Mouse (Mus musculus): ENCODE data around the gene Hist1h1d. TPM values are rescaled to one million over a fixed set of nuclear protein-coding genes. Genes with fewer than 3 reads are reported as not detected.

Hist1h1d gene
- polyA plus RNA-seq (2012; rRNA removed) = 0.10 and 0.12 TPM in 2 replicates

DNA sequence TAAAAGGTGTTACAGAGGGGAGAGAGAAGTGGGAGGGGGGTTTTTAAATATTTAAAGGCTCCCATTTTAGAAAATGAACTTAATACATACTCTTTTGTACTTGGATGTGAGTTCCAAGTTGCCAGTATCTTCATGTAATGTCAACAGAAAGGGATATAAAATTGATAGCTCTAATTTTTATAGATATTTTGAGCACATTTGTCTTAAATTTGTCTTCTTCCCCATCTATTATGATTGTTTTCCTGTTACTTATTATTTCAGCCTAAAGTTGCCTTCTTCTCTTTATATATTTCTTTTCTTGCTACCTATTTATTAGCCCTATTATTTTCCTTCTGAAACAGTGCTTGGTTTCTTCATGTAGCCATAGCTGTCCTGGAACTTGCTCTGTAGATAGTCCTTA lies at the start of gene Hist1h1d:
Gene Hist1h1d, plus strand, starts transcription at position 301 of the 400 bp plus-strand sequence.
- peaks cover 5% of the 10 kb centered on the region for H3K4me1 ChIP-seq (ENCODE audit: control insufficient read depth, insufficient read depth, low read length)

DNA sequence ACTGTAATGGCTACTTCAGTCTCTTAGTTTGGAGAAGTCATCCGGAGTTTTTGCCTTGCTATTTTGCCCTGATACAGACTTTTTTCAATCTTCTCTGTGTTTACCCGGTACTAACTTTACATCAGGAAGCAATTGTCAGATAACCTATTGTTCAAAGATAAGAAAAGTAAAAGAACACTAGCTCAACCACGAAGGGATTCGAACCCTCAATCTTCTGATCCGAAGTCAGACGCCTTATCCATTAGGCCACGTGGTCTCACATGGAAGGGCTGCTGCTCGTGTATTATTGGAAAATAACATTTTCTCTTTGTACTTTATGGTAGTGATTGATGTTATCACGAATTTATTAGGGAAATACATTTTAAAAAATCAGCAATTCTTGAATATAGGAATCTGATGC lies 49.3 kb upstream of the Hist1h1d start:
- TF ChIP-seq CTCF (IDR thresholded peaks at IDR 0.05; ENCODE audit: insufficient read depth, low read length) = no peak
- TF ChIP-seq POLR2A (IDR thresholded peaks at IDR 0.05; ENCODE audit: borderline replicate concordance, extremely low read depth, low read depth, low read length) = no peak
- WGBS = 8% methylated on average over 9 of the region's 9 CpGs
- H3K4me3 ChIP-seq (replicated peaks; ENCODE audit: extremely low read depth, low read depth, low read length) = no peak overlapping the region
- DNase-seq = no peak
- no peaks in the 10 kb centered on the region for H3K4me1 ChIP-seq (ENCODE audit: control insufficient read depth, insufficient read depth, low read length)

More for the DNA sequence above, at the start of gene Hist1h1d:
- TF ChIP-seq CTCF (IDR thresholded peaks at IDR 0.05; ENCODE audit: insufficient read depth, low read length) (no peak), POLR2A (IDR thresholded peaks at IDR 0.05; ENCODE audit: borderline replicate concordance, extremely low read depth, low read depth, low read length) (no peak)
- no peak for DNase-seq
- H3K4me3 ChIP-seq (replicated peaks; ENCODE audit: extremely low read depth, low read depth, low read length) = peak within 1 kb of the TSS; percentile 16

GRCm38 (mm10) chr13:23505662-23506345 lies 47.3 kb upstream of the Hist1h1d start:
- Histone ChIP-seq H3K4me1 (ENCODE audit: control insufficient read depth, insufficient read depth, low read length) (no peaks in the 10 kb centered on the region), H3K4me3 (replicated peaks; ENCODE audit: extremely low read depth, low read depth, low read length) (no peak overlapping the region)
- 50% methylated on average over 14 of the region's 14 CpGs for WGBS
- DNase-seq = no peak
- TF ChIP-seq CTCF (IDR thresholded peaks at IDR 0.05; ENCODE audit: insufficient read depth, low read length) (no peak), POLR2A (IDR thresholded peaks at IDR 0.05; ENCODE audit: borderline replicate concordance, extremely low read depth, low read depth, low read length) (no peak)

DNA sequence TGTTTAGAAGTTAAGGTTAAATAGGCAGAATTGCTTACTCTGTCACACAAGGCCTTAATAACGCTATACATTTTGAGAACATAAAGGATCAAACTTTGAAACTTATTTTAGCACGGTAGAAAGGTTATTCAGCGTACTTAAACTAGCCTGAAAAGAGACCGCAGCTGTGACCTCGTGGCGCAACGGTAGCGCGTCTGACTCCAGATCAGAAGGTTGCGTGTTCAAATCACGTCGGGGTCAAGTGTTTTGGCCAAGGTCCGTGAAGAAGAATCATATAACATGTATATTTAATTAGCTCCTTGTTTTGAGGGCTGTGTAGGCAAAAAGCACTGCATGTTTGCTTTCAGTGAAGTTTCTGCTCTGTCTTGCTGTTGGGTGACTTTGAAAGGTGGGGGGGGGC lies 46.7 kb upstream of the Hist1h1d start:
- WGBS = 44% methylated on average over 13 of the region's 13 CpGs
- no peak for DNase-seq
- TF ChIP-seq CTCF (IDR thresholded peaks at IDR 0.05; ENCODE audit: insufficient read depth, low read length) = no peak
- no peak for TF ChIP-seq POLR2A (IDR thresholded peaks at IDR 0.05; ENCODE audit: borderline replicate concordance, extremely low read depth, low read depth, low read length)
- Histone ChIP-seq H3K4me1 (ENCODE audit: control insufficient read depth, insufficient read depth, low read length) (no peaks in the 10 kb centered on the region), H3K4me3 (replicated peaks; ENCODE audit: extremely low read depth, low read depth, low read length) (no peak overlapping the region)

DNA sequence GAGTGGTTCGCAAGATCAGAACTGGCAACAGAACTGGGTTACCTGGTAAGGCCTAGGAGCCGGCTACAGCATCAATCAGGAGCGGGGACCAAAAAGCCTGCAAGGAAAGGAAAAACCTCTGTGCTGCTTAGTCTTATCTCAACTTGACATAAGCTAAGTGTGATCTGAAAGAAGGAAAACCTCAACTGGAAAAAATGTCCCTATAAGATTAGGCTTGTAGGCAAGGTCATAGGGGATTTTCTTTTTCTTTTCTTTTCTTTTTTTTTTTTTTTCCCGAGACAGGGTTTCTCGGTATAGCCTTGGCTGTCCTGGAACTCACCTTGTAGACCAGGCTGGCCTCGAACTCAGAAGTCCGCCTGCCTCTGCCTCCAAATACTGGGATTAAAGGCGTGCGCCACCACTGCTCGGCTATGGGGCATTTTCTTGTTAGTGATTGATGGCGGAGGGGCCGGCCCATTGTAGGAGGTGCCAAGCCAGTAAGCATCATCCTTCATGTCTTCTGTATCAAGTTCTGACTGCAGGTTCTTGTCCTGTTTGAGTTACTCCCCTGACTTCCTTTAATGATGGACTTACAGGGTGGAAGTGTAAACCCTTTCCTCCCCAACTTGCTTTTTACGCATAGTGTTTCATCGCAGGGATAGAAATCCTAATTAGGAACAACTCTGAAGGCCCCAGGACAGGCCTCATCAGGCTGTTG lies 46.1 kb upstream of the Hist1h1d start:
- WGBS = 60% methylated on average over 14 of the region's 14 CpGs
- TF ChIP-seq CTCF (IDR thresholded peaks at IDR 0.05; ENCODE audit: insufficient read depth, low read length) (no peak), POLR2A (IDR thresholded peaks at IDR 0.05; ENCODE audit: borderline replicate concordance, extremely low read depth, low read depth, low read length) (no peak)
- H3K4me3 ChIP-seq (replicated peaks; ENCODE audit: extremely low read depth, low read depth, low read length) = no peak overlapping the region
- no peaks in the 10 kb centered on the region for H3K4me1 ChIP-seq (ENCODE audit: control insufficient read depth, insufficient read depth, low read length)
- DNase-seq = no peak

GRCm38 (mm10) chr13:23510127-23510526 lies 42.9 kb upstream of the Hist1h1d start:
- Histone ChIP-seq H3K4me1 (ENCODE audit: control insufficient read depth, insufficient read depth, low read length) (no peaks in the 10 kb centered on the region), H3K4me3 (replicated peaks; ENCODE audit: extremely low read depth, low read depth, low read length) (no peak overlapping the region)
- no peak for DNase-seq
- TF ChIP-seq CTCF (IDR thresholded peaks at IDR 0.05; ENCODE audit: insufficient read depth, low read length) = no peak
- TF ChIP-seq POLR2A (IDR thresholded peaks at IDR 0.05; ENCODE audit: borderline replicate concordance, extremely low read depth, low read depth, low read length) = no peak
- 26% methylated on average over 1 of the region's 1 CpGs for WGBS

GRCm38 (mm10) chr13:23513517-23513916 lies 39.5 kb upstream of the Hist1h1d start:
- WGBS = 79% methylated on average over 1 of the region's 1 CpGs
- TF ChIP-seq POLR2A (IDR thresholded peaks at IDR 0.05; ENCODE audit: borderline replicate concordance, extremely low read depth, low read depth, low read length) (no peak), CTCF (IDR thresholded peaks at IDR 0.05; ENCODE audit: insufficient read depth, low read length) (no peak)
- no peaks in the 10 kb centered on the region for H3K4me1 ChIP-seq (ENCODE audit: control insufficient read depth, insufficient read depth, low read length)
- no peak for DNase-seq
- H3K4me3 ChIP-seq (replicated peaks; ENCODE audit: extremely low read depth, low read depth, low read length) = no peak overlapping the region

DNA sequence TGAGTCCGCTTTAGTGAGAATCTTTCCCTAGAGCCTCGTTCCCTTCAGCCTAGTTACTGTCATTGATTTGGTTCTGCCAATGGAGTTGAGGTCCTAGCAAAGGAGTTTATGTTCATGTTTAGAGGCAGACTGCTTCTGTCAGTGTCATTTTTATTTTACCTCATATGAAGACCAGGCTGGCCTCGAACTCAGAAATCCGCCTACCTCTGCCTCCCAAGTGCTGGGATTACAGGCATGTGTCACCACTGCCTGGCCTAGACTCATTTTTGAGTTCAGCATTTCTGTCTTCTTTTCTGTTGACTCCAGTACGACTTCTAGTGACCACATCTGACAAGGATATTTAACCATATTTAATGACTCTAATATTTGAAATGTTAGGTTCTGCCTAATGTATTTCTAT lies 37.8 kb upstream of the Hist1h1d start:
- Histone ChIP-seq H3K4me1 (ENCODE audit: control insufficient read depth, insufficient read depth, low read length) (no peaks in the 10 kb centered on the region; the same call in 1 of the 2 replicates), H3K4me3 (replicated peaks; ENCODE audit: extremely low read depth, low read depth, low read length) (no peak overlapping the region)
- 82% methylated on average over 5 of the region's 5 CpGs for WGBS
- DNase-seq = no peak
- TF ChIP-seq CTCF (IDR thresholded peaks at IDR 0.05; ENCODE audit: insufficient read depth, low read length) = no peak

DNA sequence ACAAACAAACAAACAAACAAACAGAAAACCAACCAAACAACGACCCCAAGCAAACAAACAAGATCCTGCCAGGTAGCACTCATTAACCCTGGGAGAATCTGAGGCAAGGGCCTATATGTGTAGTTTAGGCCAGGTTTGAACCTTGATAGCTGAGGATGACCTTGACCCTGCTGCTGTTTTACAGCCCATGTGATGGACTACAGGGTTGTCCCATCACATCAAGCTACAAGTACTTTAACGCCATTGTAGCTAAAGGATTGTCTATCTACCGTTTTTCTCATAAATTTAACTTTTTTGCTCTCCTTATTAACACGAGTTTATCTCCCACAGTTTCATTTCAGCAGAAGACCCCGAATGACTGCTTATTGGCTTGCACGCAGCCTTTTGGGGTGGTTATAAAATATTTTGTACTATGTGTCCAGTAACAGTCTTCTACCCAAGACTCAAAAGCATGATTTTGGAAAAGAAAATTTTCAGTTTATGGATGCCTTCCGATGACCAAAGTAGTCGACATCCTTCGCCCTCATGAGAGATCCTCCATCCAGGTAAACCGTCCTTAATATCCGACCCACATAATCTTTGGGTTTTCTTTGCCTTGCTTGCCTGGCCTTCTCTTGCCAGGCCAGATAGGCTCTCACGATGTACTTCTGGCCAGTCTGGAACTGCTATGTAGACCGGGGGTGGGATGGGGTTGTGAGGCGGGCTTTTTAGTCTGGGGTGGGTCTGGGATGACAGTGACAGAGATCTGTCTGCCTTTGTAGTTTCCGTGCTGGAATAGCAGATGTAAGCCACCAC lies 37.0 kb upstream of the Hist1h1d start:
- DNase-seq = no peak
- TF ChIP-seq POLR2A (IDR thresholded peaks at IDR 0.05; ENCODE audit: borderline replicate concordance, extremely low read depth, low read depth, low read length) (no peak), CTCF (IDR thresholded peaks at IDR 0.05; ENCODE audit: insufficient read depth, low read length) (no peak)
- H3K4me3 ChIP-seq (replicated peaks; ENCODE audit: extremely low read depth, low read depth, low read length) = no peak overlapping the region
- H3K4me1 ChIP-seq (ENCODE audit: control insufficient read depth, insufficient read depth, low read length) = no peaks in the 10 kb centered on the region; the same call in 1 of the 2 replicates
- WGBS = 57% methylated on average over 15 of the region's 15 CpGs

Data from lung, adult 2 months (tissue).